Mouse (Mus musculus): ENCODE measurements around the gene Lats2.

DNA sequence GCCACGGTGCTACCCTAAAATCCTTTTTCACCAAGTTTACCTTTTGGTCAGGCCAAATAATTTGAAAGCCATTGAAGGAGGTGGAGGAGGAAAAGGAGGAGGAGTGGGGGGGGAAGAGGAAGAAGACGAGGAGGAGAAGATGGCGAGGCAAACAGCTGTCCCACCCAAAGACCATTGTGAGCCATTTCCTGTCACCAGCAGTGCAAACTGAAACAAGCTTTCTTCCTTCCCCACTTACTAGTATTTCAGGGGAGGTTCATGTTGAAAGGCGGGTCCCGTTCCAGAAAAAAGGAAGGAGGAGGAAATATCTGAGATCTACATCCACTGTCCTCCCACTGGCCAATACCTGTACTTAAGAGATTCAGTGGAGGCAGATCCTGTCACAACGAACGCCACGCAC, 28.8 kb downstream of the Lats2 start:
- TF ChIP-seq EP300 (IDR thresholded peaks at IDR 0.05; ENCODE audit: low read depth): no peak
- no peak for TF ChIP-seq CTCF (IDR thresholded peaks at IDR 0.05; ENCODE audit: low read depth)

All from liver, embryonic 14.5 days (tissue).